Mouse (Mus musculus): ENCODE data around the gene Nasp. TPM values are rescaled to one million over a fixed set of nuclear protein-coding genes. Genes with fewer than 3 reads are reported as not detected.
A peak's percentile ranks its signal among the peaks of the same experiment; 100 is the strongest.

The Nasp gene
- polyA plus RNA-seq, 1 experiment from 2014 or later, result 203 TPM

DNA sequence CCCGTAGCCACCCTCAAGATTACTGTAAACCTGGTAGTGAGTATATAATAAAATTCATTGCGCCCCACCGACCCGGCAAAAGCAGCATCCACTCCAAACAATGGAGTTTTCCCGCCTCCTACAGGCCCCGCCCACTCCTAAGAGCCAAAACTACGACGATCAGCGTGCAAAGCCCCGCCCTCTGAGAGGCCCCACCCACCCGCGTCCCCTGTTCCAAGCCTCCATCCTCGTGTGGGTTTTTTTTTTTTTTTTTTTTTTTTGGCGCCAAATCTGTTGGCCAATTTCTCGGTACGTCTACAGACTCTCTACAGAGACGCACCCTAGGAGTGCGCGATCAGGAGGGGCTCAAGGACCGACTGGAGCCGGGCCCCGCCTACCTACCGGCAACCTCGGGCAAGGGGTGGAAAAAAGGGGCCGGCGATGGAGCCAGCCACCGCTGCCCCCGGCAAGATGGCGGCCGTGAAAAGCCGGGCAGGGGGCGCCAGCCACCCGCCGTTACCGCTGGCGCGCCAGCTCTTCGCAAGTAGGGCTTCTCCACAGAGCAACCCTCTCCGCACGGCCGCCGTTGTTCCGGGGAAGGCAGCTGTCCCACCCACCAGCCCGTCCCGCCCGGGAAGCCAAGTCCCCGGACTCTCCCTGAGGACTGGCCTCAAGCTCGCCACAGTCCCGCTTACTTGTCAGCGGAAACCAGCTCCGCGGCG lies 933 bp downstream of the Nasp start:
- H3K4me3 ChIP-seq, result peak overlapping the region; percentile 98

GRCm38 (mm10) chr4:116624831-116625230 lies 2.9 kb downstream of the Nasp start:
- Histone ChIP-seq H3K4me2 (replicated peaks) (peak overlapping the region; percentile 73), H3K9me3 (no peaks in the 10 kb centered on the region), H3K36me3 (peaks cover 30% of the 10 kb centered on the region), H3K4me1 (peaks cover 20% of the 10 kb centered on the region), H3K9ac (no peak overlapping the region), H3K27ac (no peak overlapping the region), H3K4me3 (peak overlapping the region; percentile 98; the same call in 1 of the 2 replicates), H3K27me3 (no peaks in the 10 kb centered on the region)
- no peak for ATAC-seq (ENCODE audit: low FRiP score, low read depth)
- 88% methylated on average over 4 of the region's 4 CpGs for WGBS

More for the DNA sequence above, 933 bp downstream of the Nasp start:
- WGBS, result under 1% methylated on average over 53 of the region's 53 CpGs
- peak overlapping the region; percentile 73 for H3K4me2 ChIP-seq (replicated peaks)
- H3K4me1 ChIP-seq, result peaks cover 20% of the 10 kb centered on the region
- peak overlapping the region; percentile 97 for H3K27ac ChIP-seq
- H3K36me3 ChIP-seq, result peaks cover 12% of the 10 kb centered on the region
- no peaks in the 10 kb centered on the region for H3K27me3 ChIP-seq
- no peaks in the 10 kb centered on the region for H3K9me3 ChIP-seq
- peak overlapping the region; percentile 93 for H3K9ac ChIP-seq
- peak; percentile 82 for ATAC-seq (ENCODE audit: low FRiP score, low read depth)

GRCm38 (mm10) chr4:116615237-116615636 lies 12.5 kb downstream of the Nasp start:
- Histone ChIP-seq H3K27ac (no peak overlapping the region), H3K4me1 (no peaks in the 10 kb centered on the region), H3K9ac (no peak overlapping the region), H3K27me3 (no peaks in the 10 kb centered on the region), H3K4me3 (no peak overlapping the region), H3K9me3 (no peaks in the 10 kb centered on the region), H3K36me3 (peaks cover 80% of the 10 kb centered on the region), H3K4me2 (replicated peaks) (no peak overlapping the region)
- no peak for ATAC-seq (ENCODE audit: low FRiP score, low read depth)
- WGBS, result 98% methylated on average over 2 of the region's 2 CpGs

GRCm38 (mm10) chr4:116612621-116613020 lies 15.1 kb downstream of the Nasp start:
- H3K9me3 ChIP-seq, result no peaks in the 10 kb centered on the region
- H3K4me3 ChIP-seq, result no peak overlapping the region
- no peak overlapping the region for H3K4me2 ChIP-seq (replicated peaks)
- H3K36me3 ChIP-seq, result peaks cover 78% of the 10 kb centered on the region
- 95% methylated on average over 2 of the region's 2 CpGs for WGBS
- ATAC-seq (ENCODE audit: low FRiP score, low read depth), result no peak
- no peaks in the 10 kb centered on the region for H3K4me1 ChIP-seq
- H3K27me3 ChIP-seq, result no peaks in the 10 kb centered on the region
- no peak overlapping the region for H3K27ac ChIP-seq
- H3K9ac ChIP-seq, result no peak overlapping the region

GRCm38 (mm10) chr4:116596978-116597881 lies 30.5 kb downstream of the Nasp start:
- Histone ChIP-seq H3K4me3 (peak overlapping the region; percentile 68), H3K4me2 (replicated peaks) (peak overlapping the region; percentile 85), H3K27ac (peak overlapping the region; percentile 84), H3K9me3 (no peaks in the 10 kb centered on the region), H3K4me1 (peaks cover 19% of the 10 kb centered on the region), H3K36me3 (peaks cover 52% of the 10 kb centered on the region), H3K9ac (peak overlapping the region; percentile 80), H3K27me3 (no peaks in the 10 kb centered on the region)
- peak; percentile 98 for ATAC-seq (ENCODE audit: low FRiP score, low read depth)
- under 1% methylated on average over 50 of the region's 50 CpGs for WGBS

DNA sequence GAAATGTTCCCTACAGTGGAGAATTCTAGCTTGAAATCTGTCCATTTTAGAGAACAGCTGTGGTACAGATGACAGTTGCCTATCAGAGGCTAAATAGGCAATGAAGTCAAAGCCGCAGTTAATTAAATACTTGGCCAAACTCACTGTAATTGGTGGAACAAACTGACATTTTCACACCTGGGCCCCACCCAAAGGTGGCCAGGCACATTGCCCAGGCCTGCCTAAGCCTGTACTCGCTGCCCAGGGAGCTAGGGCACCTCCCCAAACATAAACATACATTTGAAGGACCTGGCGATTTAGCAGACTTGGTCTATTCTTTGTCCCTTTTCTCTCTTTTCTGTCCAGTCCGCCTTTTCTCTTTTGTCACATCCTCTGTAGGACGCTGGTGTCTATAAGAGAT lies 31.4 kb downstream of the Nasp start, which contains the start of gene Ccdc17:
Gene Ccdc17 (plus strand): TSS at position 276 of the 400 bp plus-strand sequence.
- H3K27ac ChIP-seq, result peak within 1 kb of the TSS; percentile 84
- peak within 1 kb of the TSS; percentile 85 for H3K4me2 ChIP-seq (replicated peaks)
- peaks cover 19% of the 10 kb centered on the region for H3K4me1 ChIP-seq
- H3K36me3 ChIP-seq, result peaks cover 52% of the 10 kb centered on the region
- peak within 1 kb of the TSS; percentile 68 for H3K4me3 ChIP-seq
- H3K27me3 ChIP-seq, result no peaks in the 10 kb centered on the region
- H3K9me3 ChIP-seq, result no peaks in the 10 kb centered on the region
- no peak for ATAC-seq (ENCODE audit: low FRiP score, low read depth)
- peak within 1 kb of the TSS; percentile 80 for H3K9ac ChIP-seq
- WGBS, result 25% methylated on average over 5 of the region's 5 CpGs

DNA sequence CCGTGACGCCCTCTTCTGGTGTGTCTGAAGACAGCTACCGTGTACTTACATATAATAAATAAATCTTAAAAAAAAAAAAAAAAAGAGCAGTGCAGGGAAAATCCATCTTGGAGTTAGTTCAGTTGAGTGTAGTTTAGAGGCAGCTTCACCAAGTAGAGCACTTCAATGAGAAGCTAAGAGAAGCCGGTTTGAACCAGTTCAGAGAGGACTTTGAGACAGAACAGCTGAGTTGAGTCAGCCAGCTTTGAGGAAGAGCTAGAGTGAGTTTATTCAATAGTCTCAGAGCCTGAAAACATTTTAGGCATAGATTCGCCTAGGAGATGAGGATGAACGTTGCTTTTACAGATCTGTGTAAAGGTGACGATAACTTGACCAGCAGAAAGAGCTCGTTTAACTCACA lies 31.9 kb downstream of the Nasp start:
- H3K36me3 ChIP-seq, result peaks cover 52% of the 10 kb centered on the region
- no peak overlapping the region; the same call in 1 of the 2 replicates for H3K4me2 ChIP-seq (replicated peaks)
- H3K27ac ChIP-seq, result no peak overlapping the region
- H3K27me3 ChIP-seq, result no peaks in the 10 kb centered on the region
- H3K9me3 ChIP-seq, result no peaks in the 10 kb centered on the region
- no peak for ATAC-seq (ENCODE audit: low FRiP score, low read depth)
- 81% methylated on average over 8 of the region's 8 CpGs for WGBS
- no peak overlapping the region for H3K4me3 ChIP-seq
- H3K9ac ChIP-seq, result no peak overlapping the region
- peaks cover 19% of the 10 kb centered on the region for H3K4me1 ChIP-seq

- peaks cover 29% of the 10 kb centered on the region for H3K4me1 ChIP-seq
- H3K4me3 ChIP-seq, result peak overlapping the region; percentile 91
- 5% methylated on average over 15 of the region's 15 CpGs for WGBS
- H3K9me3 ChIP-seq, result no peaks in the 10 kb centered on the region
- peak overlapping the region; percentile 86 for H3K9ac ChIP-seq
- H3K36me3 ChIP-seq, result peaks cover 20% of the 10 kb centered on the region
- H3K4me2 ChIP-seq (replicated peaks), result peak overlapping the region; percentile 74
- no peaks in the 10 kb centered on the region for H3K27me3 ChIP-seq
- H3K27ac ChIP-seq, result peak overlapping the region; percentile 94; the same call in 1 of the 2 replicates
- no peak for ATAC-seq (ENCODE audit: low FRiP score, low read depth)
Observed at GRCm38 (mm10) chr4:116558151-116558882, 69.4 kb downstream of the Nasp start.

DNA sequence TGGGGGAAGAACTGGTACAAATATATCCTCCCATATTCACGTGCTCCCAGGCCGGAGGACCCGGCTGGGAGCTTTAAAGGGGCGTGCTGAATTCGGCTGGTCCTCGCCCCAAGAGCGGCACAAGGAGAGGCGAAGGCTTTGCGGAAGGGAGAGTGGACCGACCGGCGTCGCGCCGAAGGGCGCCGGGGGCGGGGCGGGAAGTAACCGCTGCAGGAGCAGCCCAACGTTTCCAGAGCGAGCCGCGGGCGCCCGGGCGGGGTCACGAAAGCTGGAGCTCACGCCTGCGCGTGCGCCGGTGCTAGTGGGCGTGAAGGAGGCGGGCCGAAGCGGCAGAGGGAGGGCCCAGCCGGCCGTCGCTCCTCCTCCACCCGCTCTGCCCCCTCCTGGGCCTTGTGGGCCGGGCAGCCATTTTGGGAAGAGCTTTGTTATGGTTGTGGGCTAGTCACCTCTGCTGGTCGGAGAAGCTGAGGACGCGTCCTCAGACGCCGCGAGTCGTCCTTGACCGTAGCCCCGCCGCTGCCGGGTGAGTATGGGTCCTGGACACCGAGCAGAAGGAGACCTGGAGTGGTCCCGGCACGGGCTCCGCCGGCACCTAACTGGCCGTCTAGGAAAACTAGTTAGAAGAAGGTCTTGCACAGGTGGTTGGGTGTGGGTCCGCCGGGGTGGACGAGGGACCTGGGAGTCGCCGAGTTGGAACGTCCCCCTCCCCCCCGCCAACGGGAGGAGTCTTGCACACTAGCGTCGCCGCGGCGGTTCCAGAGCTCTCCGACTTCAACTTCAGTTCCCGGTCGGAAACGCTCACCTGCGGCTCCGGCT lies 70.2 kb downstream of the Nasp start, which contains the start of gene Gpbp1l1:
Gene Gpbp1l1 (plus strand): TSS at position 353 of the 816 bp plus-strand sequence.
- Histone ChIP-seq H3K27me3 (no peaks in the 10 kb centered on the region), H3K9me3 (no peaks in the 10 kb centered on the region), H3K36me3 (peaks cover 24% of the 10 kb centered on the region), H3K9ac (peak within 1 kb of the TSS; percentile 86), H3K4me3 (peak within 1 kb of the TSS; percentile 91), H3K4me1 (peaks cover 29% of the 10 kb centered on the region), H3K4me2 (replicated peaks) (peak within 1 kb of the TSS; percentile 74), H3K27ac (peak within 1 kb of the TSS; percentile 94)
- WGBS, result under 1% methylated on average over 78 of the region's 78 CpGs
- peak; percentile 94 for ATAC-seq (ENCODE audit: low FRiP score, low read depth)

DNA sequence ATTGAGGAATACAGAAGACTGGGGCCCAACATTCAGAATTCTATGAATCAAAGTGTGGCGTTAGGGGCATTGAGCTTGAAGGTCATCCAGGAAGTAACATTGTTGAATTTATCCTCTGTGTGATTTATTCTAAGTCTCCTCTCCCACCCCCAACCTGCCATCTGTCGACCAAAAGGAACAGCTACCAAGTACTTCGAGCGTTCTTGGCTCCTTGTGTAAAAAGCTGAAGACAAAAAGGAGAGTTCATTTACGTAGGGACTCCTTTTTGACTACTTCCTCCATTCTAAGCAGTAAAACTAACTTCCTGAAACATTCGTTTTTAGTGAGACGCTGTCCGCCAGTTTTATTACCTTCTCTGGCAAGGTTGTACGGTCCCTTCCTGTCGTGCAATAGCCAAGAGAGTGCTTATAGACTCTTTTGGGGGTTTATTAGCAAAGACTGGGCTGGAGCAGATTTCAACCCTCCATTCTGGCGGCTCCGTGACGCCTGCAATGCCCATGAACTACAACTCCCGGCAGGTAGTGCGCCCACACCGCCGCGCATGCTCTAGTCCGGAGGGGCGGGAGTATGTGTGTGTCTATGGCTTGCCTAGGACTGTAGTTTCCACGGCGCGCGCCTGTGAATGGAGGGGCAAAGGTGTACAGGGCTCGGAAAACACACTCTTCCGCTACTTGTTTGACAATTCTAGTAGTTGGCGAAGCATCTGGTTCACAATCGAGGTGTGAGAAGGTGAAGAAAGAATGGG lies 71.0 kb downstream of the Nasp start:
- peaks cover 29% of the 10 kb centered on the region for H3K4me1 ChIP-seq
- WGBS, result under 1% methylated on average over 28 of the region's 28 CpGs
- H3K9me3 ChIP-seq, result no peaks in the 10 kb centered on the region
- peak overlapping the region; percentile 88 for H3K27ac ChIP-seq
- ATAC-seq (ENCODE audit: low FRiP score, low read depth), result peak; percentile 95
- H3K4me3 ChIP-seq, result peak overlapping the region; percentile 91
- H3K9ac ChIP-seq, result peak overlapping the region; percentile 86
- peak overlapping the region; percentile 74 for H3K4me2 ChIP-seq (replicated peaks)
- no peaks in the 10 kb centered on the region for H3K27me3 ChIP-seq
- H3K36me3 ChIP-seq, result peaks cover 23% of the 10 kb centered on the region
